Mouse (Mus musculus): Measurements from ENCODE around the gene P2rx1.

The P2rx1 gene

DNA sequence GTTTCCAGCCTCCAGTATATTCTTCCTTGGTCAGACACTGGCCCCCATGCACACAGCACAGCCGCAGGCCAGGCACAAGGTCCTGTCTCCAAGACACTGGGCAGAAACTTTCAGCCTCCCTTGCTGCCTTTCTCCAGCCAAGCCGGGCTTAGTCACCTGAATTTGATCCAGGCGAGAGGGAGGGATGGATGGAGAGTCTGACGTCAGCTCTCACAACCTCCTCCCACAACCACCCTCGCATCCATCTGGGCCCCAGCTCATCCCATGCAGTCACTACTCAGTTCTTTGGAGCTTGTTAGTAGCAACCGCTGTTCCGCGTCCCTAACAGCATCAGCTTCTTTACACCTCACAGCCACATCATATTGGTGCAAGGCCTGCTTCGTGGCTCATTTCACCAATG lies 24.2 kb downstream of the P2rx1 start:
- no peak for DNase-seq (ENCODE audit: low spot score)

DNA sequence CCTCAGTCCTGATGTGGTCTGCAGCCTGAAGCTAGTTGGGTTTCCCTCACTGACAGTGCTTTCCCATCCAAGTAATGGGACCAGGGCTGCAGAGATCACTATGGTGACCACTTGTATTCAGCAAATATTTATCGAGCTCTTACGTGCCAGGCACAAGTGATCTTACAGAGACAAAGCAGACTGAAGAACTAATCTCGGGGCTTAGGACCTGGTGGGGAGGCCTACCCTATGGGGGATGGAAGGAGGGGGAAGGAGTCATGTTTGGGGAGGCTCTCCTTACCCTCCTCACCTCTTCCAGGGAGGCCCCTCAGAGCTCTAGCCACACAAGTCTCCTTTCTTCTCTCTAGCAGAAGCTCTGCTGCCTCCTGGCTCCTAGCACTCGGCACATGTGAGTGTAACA lies 24.9 kb downstream of the P2rx1 start:
- no peak for DNase-seq (ENCODE audit: low spot score)

DNA sequence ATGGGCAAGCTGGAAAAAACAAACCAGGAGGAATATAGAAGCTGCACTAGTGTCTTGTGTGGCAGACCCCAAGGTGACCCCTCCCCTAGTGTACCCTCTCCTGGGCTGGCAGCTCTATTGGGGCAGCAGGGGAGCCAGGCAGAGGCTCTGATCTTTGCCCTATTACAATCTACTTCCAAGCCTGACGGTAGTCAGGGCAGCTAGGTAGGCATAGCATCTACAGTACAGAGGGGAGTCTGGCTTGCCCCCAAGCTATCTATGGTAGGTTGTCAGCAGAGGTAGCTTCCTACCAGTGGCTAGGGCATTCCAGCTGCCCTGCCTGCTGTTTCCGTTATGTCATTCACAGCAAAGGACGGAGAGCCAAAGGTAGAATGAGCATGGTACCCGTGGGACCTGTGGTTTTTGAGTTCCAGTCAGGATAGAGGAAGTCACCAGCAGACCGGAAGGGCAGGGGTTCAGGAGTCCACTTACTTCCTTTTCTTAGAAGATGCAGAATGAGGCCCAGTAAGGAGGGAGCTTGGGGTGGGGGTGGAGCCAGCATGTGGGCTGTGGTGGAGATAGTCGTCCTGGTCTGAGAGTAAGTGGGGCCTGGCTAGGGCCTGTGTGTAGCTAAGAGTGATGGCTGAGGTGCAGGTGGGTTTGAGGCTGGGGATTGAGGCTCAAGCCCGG lies 25.5 kb downstream of the P2rx1 start:
- no peak for DNase-seq (ENCODE audit: low spot score)

DNA sequence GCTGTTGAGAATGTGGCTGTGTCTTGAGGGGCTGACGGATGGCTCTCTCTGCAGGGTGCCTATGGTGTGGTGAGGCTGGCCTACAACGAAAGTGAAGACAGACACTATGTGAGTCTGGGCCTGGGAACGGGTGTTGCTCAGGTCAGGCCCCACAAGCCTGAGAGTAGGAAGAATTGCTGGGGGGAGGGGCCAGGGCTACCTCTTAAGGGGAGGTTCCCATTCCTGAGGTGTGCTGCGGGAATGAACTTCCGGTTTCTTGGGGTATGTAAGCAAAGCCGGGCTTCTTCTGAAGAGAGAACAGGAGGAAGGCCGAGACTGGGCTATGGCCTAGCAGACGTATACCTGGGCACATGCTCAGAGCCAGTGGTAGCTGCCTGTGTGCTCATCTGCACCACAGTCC lies 28.1 kb downstream of the P2rx1 start:
- no peak for DNase-seq (ENCODE audit: low spot score)

DNA sequence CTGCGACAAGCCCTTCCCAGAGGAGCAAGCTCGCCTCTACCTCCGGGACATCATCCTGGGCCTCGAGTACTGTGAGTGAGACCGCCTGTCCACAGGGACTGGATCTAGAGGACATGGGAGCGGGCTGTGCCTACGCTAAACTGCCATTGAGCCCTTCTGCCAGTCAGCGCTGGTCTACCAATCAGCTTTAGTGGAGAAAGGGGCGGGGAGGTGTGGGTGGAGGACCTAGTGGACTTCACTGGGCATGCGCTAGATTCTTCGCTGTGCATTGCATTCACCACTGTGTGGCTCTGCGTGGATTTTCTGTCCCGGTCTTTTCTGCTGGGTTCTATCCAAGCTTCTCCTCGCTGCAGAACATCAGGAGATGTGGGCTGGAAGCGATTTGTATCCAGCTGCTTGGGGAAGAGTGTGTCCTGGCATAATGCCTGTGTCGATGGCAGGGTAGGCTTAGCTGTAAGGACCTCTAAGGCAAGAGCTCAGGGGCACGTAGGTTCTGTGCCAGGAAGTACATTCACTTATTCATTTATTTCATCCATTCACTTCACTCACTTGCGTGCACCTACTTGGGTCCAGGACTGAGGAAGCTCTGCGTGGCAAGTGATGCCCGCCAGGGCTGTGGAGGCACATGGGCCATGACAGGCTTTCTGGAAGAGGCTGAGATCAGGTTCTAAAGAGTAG lies 32.1 kb downstream of the P2rx1 start:
- peak; percentile 95 for DNase-seq (ENCODE audit: low spot score)

DNA sequence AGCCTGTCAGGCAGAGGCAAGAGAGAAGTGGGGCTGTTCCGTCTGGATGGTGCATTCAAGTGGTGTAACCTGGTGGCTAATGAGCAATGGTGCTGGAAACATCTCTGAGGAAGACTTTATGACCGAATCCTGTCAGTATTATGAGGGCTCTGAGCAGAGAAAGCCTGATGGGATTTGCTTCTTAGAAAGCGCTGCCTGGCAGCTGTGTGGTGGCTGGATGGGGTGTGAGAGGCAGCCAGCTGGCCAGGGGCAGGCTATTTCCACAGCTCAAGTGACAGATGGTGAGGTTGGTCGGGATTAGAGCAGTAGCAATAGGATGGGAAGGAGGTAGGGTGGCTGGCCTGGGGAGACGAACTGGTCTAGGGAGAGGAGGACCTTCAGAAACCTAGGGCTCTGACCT lies 32.6 kb downstream of the P2rx1 start:
- peak; percentile 66 for DNase-seq (ENCODE audit: low spot score)

DNA sequence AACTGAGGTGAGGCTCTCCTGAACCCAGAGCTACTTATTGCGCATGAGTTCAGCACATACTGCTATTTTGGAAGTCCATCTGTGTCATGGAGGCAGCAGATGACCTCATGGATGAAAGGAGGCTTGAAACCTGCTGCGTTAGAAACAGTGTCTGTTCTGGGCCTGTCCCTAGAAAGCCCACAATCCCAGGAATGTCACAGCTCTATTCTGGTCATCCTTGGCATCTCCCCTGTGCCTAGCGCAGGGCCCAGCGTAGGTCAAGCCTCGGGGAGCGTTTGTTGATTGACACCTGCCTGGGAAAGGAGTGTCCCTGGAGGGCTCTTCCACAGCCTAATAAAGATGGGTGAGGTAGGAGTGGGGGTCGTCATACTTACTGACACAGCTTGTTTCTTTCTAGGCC lies 37.2 kb downstream of the P2rx1 start:
- DNase-seq (ENCODE audit: low spot score): no peak

DNA sequence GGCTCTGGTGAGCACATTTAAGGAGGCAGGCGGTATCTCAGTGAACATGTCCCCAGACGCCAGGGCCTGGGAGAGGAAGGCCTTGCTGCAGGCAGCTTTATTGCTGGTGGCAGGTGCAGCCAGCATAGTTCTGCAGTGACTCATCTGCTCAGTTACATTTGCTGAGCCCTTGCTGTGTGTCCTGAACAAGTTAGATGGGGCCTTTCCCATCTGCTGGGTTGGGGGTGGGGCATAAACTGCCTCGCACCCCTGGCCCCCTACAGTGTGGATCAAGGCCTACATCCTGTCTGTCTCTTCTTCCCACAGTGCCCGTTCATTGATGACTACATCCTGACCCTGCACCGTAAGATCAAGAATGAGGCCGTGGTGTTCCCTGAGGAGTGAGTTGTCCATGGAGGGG lies 38.0 kb downstream of the P2rx1 start:
- peak; percentile 36 for DNase-seq (ENCODE audit: low spot score)

DNA sequence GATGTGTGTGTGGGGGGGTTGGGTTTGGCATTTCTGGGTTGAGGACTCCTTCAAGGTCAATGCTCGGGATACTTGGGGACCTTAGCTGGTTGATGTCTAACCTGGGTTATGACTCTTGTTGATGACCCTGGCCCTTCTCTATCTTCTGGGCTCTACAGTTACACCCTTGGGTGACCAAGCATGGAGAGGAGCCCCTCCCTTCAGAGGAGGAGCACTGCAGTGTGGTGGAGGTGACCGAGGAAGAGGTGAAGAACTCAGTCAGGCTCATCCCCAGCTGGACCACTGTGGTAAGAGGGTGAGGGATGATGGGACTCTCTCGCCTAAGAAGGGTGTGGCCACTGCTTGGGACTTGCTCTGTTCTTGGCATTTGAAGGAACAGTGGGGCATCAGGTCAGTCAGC lies 38.8 kb downstream of the P2rx1 start:
- no peak for DNase-seq (ENCODE audit: low spot score)

DNA sequence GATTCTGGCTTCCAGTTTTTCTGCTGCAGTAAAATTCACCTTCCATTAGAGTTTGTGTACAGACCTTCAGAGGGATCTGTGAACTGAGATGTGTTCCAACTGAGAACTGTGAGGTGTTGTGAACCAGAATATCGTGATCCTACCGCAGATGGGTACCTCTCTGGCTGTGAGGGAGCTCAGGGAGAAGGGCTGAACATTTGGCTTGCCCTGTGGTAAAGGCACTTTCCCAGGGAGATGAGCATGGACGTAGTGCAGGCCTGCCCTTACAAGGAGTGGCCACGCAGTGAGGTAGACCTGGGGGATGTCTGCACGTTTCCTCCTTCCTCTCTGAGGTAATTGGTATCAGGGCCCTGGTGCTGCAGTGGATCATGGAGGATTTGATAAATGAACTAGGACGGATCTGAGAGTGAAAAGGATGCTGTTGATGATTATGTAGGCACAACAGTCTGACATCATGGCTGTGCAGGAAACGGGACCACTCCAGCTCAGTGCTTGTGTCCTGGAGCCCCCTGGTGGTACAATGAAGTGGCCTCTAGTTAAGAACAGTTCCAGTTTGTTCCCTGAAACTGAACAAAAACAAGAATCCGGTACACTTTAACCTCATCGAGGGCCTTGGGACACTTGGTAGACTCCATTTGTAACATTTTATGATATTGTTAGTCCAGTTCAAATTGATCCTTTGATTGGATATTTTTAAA lies 40.3 kb downstream of the P2rx1 start:
- DNase-seq (ENCODE audit: low spot score): peak; percentile 84

DNA sequence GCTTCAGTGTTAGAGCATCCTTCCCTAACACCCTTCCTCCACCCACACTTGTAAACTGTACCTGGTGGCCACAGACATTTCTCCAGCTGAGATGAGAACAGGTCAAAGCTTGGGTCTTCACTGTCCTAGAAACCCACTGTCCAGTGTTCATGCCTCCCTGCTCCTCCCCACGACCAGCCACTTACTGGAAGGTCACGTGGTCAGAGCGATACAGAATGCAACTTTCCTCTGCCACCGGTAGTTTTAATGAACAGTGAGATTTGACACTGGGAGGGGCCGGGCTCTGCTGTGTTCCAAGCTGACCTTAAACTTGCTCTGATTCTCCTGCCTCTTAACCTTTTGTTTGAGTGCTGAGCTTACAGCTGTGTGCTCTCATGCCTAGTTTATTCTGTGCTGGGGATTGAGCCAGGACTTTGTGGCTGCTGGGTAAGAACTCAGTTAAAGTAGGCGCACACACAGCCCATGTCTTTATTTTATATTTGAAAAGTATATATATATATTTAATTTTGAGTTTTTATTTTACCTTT lies 45.4 kb downstream of the P2rx1 start:
- DNase-seq (ENCODE audit: low spot score): peak; percentile 14

DNA sequence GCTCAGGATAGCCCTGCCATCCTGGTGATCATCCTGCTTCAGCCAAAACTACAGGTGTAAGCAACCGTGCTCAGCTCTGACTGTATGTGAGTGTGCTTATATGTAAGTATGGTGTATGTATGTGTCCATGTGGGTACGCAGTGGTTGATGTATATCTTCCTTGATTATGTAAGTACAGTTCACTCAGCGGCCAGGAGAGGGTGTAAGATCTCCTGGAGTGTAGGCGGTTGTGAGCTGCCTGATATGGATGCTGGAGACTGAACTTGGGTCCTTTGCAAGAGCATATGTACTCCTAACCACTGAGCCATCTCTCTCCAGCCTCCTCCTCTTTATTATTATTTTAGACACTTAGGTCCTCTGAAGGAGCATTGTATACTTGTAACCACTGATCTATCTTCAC lies 45.9 kb downstream of the P2rx1 start:
- DNase-seq (ENCODE audit: low spot score): no peak

DNA sequence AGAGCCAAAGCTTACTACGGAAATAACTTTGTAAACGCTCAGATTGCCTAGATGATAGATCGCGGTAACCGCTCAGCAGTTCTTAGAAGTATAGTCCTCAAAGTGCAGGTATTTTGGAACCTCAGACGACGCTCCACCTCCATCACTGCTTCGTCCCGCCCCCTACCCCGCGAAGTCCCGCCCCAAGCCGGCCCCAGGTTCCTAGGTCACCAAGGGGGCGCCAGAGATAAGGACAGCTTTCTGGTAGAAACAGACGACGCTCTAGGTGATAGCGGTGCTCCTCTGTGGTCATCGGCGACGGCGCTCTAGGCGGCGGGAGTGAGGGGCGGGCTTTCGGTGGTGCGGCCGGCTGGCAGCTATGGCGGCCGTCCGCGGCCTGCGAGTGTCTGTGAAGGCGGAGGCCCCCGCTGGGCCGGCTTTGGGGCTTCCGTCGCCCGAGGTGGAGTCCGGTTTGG lies 48.7 kb downstream of the P2rx1 start, which contains the start of gene Ncbp3:
Gene Ncbp3, plus strand, starts transcription at position 242 of the 455 bp plus-strand sequence.
- peak; percentile 99 for DNase-seq (ENCODE audit: low spot score)

DNA sequence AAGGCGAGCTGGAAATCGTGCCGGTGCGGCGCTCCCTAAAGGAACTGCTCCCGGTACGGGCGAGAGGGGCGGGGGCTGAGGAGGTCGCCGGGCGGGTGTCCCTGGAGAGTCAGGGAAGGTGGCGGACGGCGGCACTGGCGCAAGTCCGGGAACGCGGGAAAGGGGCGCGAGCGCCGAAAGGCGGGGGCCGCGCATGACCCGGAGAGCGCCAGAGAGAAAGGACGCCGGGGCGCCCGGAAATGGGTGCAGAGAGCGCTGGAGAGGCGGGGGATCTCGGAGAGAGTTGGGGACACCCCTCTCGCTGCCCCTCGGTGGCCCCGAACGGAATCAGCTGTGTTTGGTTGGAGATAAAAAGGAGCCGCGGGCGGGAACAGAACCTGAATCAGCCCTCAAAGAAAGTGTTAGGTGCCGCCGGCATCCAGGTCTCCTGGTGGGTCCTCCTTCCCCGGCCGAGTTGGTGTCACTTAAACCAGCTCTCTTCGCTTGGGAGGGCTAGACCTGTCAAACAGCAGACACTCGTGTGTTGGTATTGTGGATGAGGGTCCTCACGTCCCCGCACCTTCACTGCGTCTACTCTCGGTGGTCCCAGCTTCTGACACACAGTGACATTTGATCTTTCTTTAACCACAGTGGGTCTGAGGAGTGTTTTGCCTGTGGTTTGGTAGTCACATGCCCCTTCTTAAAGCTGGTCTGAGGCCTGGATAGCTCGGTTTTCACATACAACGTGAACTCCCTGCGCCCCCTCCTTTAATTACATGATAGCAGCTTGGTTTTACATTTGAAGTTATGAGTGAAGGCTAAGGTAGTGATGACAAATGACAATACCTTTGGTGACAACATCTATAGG lies 49.4 kb downstream of the P2rx1 start:
- DNase-seq (ENCODE audit: low spot score): no peak

DNA sequence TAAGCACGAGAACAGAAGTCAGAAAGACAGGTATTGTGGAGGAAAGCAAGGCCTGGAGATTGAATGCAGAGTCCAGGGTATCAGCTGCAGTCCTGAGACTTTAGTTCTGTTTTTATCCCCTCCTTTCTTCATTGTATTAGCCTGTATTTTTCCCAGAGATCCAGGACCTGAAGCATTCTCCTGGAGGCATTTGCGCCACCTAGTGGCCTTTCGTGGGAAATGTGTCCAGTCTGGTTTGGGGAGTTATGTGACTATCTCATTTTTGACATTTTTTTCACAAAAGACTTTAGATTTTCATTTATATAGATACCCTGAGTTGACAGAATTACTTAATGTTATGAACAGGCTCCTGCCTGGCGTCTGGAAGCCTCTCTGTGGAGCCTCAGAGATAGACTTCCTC lies 50.4 kb downstream of the P2rx1 start:
- peak; percentile 92 for DNase-seq (ENCODE audit: low spot score)

DNA sequence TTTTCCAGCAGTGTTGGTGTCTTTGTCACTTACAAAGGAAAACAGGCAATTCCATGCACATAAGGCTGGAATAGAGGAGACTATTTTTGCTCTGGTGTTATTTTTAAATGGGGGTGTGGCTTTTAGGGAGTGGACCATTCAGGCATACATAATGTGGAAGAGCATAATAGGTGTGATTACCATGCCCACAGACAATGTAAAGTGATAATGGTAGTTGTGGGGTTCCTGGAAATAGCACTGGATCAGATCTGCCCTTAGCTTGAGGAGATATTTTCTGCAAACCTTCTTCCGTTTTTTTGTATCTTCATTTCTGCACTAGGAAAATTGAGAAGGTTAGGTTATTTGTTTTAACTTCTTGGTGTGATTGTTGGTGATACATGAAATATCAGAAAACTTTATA lies 53.9 kb downstream of the P2rx1 start:
- DNase-seq (ENCODE audit: low spot score): no peak

DNA sequence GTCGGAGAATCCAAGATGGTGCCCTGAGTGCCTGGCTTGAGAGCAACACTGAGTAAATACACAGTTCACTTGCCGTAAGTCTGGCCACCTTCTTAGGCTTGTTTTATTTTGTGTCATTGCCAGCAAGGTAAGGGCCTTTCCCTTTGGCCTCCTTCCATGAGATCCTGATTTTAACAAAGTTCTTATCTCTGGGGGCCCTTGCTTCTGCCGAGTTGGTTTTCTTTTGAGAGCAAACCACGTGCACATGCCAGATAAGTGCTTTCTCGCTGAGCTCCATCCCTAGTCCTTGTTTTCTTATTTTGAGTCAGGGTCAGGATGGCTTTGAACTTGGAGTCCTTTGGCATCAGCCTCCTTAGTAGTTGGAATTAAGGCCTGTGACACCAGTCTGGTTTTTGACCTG lies 58.8 kb downstream of the P2rx1 start:
- no peak for DNase-seq (ENCODE audit: low spot score)

DNA sequence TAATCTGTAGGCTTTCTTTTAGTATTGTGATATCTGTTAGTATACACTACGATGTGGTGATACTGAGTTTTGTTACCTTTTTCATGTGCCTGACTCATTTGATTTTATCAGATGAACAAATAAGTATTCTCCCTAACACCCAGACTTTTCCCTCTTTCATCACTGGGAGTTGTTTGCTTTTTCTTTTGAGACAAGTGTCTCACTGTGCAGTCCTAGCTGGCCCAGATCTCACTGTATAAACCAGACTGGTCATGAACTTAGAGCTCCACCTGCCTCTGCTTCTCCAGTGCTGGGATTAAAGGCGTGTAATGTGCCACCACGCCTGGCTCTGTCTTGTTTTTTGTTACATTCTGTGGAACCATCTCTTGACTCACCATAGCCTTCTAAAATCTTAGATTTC lies 60.7 kb downstream of the P2rx1 start:
- no peak for DNase-seq (ENCODE audit: low spot score)

DNA sequence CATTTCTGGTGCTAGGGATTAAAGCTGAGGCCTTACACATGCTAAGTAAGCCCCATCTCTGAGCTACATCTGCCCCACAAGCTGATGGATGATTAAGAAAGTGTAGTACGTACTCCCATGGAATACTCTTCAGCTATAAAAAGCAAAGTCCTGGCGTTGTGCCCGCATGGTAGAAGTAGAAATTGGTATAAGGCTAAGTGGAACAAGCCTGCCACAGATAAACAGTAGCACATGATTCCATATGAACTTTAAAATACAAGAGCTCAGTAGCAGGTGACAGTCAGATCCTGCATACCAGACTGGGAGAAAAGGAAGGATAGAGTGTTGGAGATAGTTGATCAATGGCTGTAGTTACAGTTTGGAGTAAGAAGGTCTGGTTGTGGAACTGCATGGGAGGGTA lies 62.5 kb downstream of the P2rx1 start:
- DNase-seq (ENCODE audit: low spot score): no peak

Data from retina, embryonic 14.5 days (tissue).